Mouse (Mus musculus): ENCODE data around the gene Zfp933. TPM values are rescaled to one million over a fixed set of nuclear protein-coding genes. Genes with fewer than 3 reads are reported as not detected.
"Not testable (repeated sequence)": the region's sequence is repeated elsewhere in the genome, so short reads cannot be mapped to it uniquely, and the experiment has no call there.

Zfp933 gene
- polyA plus RNA-seq, 1 experiment, result 1.5 TPM

DNA sequence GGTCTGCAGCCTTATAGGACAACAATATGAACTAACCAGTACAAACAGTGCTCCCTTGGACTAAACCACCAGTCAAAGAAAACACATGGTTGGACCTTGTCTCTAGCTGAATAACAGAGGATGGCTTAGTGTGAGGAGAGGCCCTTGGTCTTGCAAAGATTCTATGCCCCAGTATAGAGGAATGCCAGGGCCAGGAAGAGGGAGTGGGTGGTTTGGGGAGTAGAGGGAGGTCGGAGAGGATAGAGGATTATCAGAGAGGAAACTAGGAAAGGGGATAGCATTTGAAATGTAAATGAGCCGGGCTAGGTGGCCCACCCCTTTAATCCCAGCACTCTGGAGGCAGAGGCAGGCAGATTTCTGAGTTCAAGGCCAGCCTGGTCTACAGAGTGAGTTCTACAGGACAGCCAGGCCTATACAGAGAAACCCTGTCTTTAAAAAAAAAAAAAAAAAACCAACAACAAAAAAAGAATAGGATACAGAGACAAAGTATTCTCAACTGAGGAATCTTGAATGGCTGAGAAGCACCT, 54.7 kb downstream of the Zfp933 start:
- H3K27me3 ChIP-seq (ENCODE audit: control insufficient read depth, insufficient read depth, low read length); H3K4me3 ChIP-seq (ENCODE audit: control insufficient read depth, insufficient read depth, low read length); H3K36me3 ChIP-seq (ENCODE audit: control insufficient read depth, insufficient read depth, low read length); DNase-seq; H3K4me1 ChIP-seq (replicated peaks; ENCODE audit: control insufficient read depth, insufficient read depth, low read length); H3K27ac ChIP-seq (ENCODE audit: control insufficient read depth, insufficient read depth, low read length): not testable (repeated sequence)
- WGBS, result 79% methylated on average over 2 of the region's 2 CpGs

- not testable (repeated sequence) for H3K4me1 ChIP-seq (replicated peaks; ENCODE audit: control insufficient read depth, insufficient read depth, low read length); H3K36me3 ChIP-seq (ENCODE audit: control insufficient read depth, insufficient read depth, low read length); H3K4me3 ChIP-seq (ENCODE audit: control insufficient read depth, insufficient read depth, low read length); DNase-seq; H3K27ac ChIP-seq (ENCODE audit: control insufficient read depth, insufficient read depth, low read length); H3K27me3 ChIP-seq (ENCODE audit: control insufficient read depth, insufficient read depth, low read length)
Observed at GRCm38 (mm10) chr4:147791729-147792128, 56.4 kb downstream of the Zfp933 start.

Other genes with a start within 250 kb of the Zfp933 start
- gene Zfp979, start 205.9 kb downstream of the Zfp933 start, polyA plus RNA-seq (2012; rRNA removed), result 0.05 TPM in 1 of 2 replicates, not detected in the other
- 0.03 TPM in 1 of 2 replicates, not detected in the other for gene Zfp534, start 145.8 kb downstream of the Zfp933 start, polyA plus RNA-seq (2012; rRNA removed)
- 0.84 and 1.3 TPM in 2 replicates for gene Zfp984, start 38.6 kb downstream of the Zfp933 start, polyA plus RNA-seq (2012; rRNA removed)
- 167 and 170 TPM in 2 replicates for gene Miip, start 20.4 kb upstream of the Zfp933 start, polyA plus RNA-seq (2012; rRNA removed)
- gene Fv1, start 20.6 kb upstream of the Zfp933 start, polyA plus RNA-seq (2012; rRNA removed), result 3.0 and 3.7 TPM in 2 replicates
- 40.4 and 50.2 TPM in 2 replicates for gene Mfn2, start 56.3 kb upstream of the Zfp933 start, polyA plus RNA-seq (2012; rRNA removed)
- 21.2 and 28.9 TPM in 2 replicates for gene Plod1, start 88.4 kb upstream of the Zfp933 start, polyA plus RNA-seq (2012; rRNA removed)
- gene 2510039O18Rik, start 92.5 kb upstream of the Zfp933 start, polyA plus RNA-seq (2012; rRNA removed), result 170 and 174 TPM in 2 replicates
- gene Nppb, start 137.4 kb upstream of the Zfp933 start, polyA plus RNA-seq (2012; rRNA removed), result 0.24 and 2.3 TPM in 2 replicates
- gene Nppa, start 152.4 kb upstream of the Zfp933 start, polyA plus RNA-seq (2012; rRNA removed), result 1.6 and 195 TPM in 2 replicates
- 37.9 and 39.4 TPM in 2 replicates for gene Clcn6, start 190.5 kb upstream of the Zfp933 start, polyA plus RNA-seq (2012; rRNA removed)
- gene Mthfr, start 190.7 kb upstream of the Zfp933 start, polyA plus RNA-seq (2012; rRNA removed), result 28.3 and 30.2 TPM in 2 replicates
- gene Agtrap, start 239.7 kb upstream of the Zfp933 start, polyA plus RNA-seq (2012; rRNA removed), result 98.0 and 106 TPM in 2 replicates

Data from thymus, adult 2 months (tissue).